Mouse (Mus musculus) left cerebral cortex, adult 8-10 months (tissue): ENCODE data around the gene Stard8. TPM values are rescaled to one million over a fixed set of nuclear protein-coding genes. Genes with fewer than 3 reads are reported as not detected.
"Not testable (repeated sequence)": the region's sequence is repeated elsewhere in the genome, so short reads cannot be mapped to it uniquely, and the experiment has no call there.

Experiments used
- DNase-seq, 2 experiments: peaks; one replicate each; pipeline ENCODE4 v3.0.0; 2022; ENCODE audit warnings: low spot score in 2 of 2
- total RNA-seq, 4 experiments: library from RNA; stranded (reverse); gene quantifications; 2 replicates each; pipeline ENCODE4 v1.2.4; 2022

Gene Stard8
- total RNA-seq: 10 to 100 TPM; 23.7 to 28.2 (median 25.4) TPM

GRCm38 (mm10) chrX:99003046-99003445 lies at the start of gene Stard8:
Gene Stard8, plus strand, starts transcription at chrX:99003248.
- DNase-seq: no peak

- no peak for DNase-seq
Observed at GRCm38 (mm10) chrX:98953941-98954340, 49.1 kb upstream of the Stard8 start.

DNA sequence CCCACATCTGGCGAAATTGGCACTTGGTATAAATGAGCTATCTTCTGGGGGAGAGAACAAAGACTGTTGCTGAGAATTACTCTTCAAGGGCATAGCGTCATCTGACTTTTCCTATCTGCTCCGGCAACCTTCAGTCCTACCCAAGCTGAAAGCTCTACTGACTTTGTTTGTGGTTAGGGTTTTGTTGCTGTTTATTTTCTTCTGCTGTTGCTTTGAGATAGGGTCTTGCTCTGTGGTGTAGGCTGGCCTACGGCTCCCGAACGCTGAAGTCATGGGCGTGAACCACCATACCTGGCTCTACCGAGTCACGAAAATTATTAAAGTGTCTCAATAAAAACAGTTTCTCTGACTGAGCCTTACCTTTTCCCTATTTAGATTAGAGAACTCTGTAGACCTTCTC lies 44.8 kb upstream of the Stard8 start:
- no peak for DNase-seq

DNA sequence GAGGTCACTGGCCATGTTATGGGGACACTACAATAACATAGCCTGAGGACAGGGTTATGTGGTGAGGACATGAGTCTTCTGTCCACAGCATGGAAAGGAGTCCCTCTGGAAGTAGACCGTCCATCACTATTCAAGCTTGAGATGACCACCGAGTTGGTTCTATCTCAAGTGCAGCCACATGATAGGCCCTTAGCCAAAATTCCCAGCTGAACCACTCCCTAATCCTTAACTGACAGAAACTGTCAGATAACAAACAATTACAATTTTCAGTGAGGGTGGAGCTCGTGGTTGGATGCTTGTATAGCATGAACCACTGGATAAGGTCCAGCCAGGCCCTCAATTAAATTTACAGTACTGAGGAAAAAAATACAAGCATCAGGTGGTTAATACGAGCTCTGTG lies 44.0 kb upstream of the Stard8 start:
- no peak for DNase-seq

GRCm38 (mm10) chrX:98963742-98964141 lies 39.3 kb upstream of the Stard8 start:
- no peak for DNase-seq

DNA sequence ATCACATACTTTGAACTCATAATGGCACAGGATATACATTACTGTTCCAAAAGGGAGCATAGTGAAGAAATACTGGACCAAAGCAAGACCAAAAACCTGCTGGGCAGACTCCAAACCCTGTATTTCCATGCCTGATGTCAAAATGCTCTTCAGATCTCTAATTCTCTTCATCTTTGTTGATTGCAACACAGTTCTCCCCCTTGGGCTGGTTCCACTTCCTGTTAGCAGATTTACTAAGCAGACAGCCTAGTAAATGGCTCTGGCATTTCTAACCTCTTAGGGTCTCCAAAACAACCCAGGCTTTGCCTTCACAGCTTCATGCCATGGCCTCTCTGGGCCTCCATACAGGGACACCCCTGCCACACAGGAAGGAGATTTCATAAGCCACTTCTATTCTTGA lies 38.5 kb upstream of the Stard8 start:
- DNase-seq: no peak

DNA sequence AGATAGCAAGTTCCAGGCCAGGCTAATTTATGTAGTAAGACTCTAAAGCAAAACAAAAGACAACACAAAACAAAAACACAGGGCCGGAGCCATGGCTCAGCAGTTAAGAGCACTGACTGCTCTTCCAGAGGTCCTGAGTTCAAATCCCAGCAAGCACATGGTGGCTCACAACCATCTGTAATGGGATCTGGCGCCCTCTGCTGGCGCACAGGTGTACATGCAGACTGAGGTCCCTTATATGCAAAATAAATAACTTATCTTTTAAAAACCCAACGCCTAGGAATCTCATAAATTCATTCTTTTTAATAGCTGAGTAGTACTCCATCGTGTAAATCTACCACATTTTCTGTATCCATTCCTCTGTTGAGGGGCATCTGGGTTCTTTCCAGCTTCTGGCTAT lies 16.4 kb upstream of the Stard8 start:
- not testable (repeated sequence) for DNase-seq

- DNase-seq: peak in 1 of 2 experiments; percentile 20
Observed at GRCm38 (mm10) chrX:98989574-98989973, 13.5 kb upstream of the Stard8 start.

- no peak for DNase-seq
Observed at GRCm38 (mm10) chrX:99002065-99002464, 983 bp upstream of the Stard8 start.

DNA sequence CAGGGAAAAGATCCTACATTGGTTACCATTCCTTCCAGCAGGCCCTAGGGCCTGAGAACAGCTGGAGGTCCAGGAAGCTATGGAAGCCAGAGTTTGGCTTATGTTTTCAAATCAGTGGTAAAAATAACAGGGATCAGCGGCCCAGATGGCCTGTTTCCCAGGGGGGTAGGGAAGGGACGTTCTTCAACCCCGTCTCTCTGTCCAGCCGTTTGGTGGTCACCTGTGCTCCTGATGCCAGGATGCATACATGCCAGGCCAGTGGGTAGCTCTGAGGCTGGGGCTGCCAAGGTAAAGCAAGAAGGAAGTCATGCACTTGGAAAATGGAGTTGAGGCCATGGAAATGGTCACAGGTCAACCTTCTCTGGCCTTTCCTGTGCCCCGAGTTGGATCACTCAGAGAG lies 7.5 kb downstream of the Stard8 start:
- no peak for DNase-seq

GRCm38 (mm10) chrX:99011281-99011680 lies 8.2 kb downstream of the Stard8 start:
- no peak for DNase-seq

- DNase-seq: no peak
Observed at GRCm38 (mm10) chrX:99012486-99012885, 9.4 kb downstream of the Stard8 start.

GRCm38 (mm10) chrX:99015705-99016104 lies 12.7 kb downstream of the Stard8 start:
- no peak for DNase-seq

DNA sequence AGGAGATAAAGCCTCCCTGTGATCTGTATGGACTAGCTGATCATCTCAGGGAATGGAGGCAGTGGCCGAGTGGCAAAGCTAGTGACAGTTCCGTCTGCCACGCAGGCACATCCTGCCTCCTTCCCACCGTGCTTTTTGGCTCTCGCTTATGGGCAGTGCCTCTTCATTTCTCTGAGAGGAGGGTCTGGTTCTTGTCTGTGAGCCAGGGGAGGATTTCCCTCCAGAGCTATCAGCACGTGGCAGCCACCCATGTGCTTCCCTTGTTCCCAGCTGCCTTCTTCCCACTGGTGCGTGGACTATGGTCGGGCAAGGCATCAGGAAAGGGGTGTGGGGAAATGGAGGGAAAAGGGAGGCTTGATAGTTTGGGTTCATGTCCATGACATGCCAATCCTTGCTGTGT lies 13.9 kb downstream of the Stard8 start:
- no peak for DNase-seq

GRCm38 (mm10) chrX:99017874-99018273 lies 14.8 kb downstream of the Stard8 start:
- DNase-seq: no peak

DNA sequence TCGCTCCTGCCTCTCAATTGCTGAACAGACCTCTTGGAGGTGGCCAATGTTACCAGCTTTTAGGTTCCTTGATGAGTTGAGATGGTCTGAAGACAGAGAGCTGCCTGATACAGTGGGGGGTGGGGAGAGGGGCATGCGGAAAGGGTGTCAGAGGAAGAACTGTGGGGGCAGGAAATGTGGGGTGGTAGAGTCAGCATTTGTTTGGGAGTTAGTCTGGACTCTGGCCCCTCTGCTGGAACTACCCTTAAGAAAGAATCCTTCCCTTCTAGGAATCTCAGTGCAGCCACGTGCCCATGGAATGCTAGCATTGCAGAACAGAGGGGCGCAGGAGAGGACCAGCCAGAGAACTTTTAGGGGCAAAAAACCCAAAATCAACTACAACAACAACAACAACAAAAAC lies 16.3 kb downstream of the Stard8 start:
- DNase-seq: no peak

- no peak for DNase-seq
Observed at GRCm38 (mm10) chrX:99020215-99020614, 17.2 kb downstream of the Stard8 start.

- DNase-seq: no peak
Observed at GRCm38 (mm10) chrX:99021593-99021992, 18.5 kb downstream of the Stard8 start.

GRCm38 (mm10) chrX:99023951-99024350 lies 20.9 kb downstream of the Stard8 start:
- DNase-seq: no peak

DNA sequence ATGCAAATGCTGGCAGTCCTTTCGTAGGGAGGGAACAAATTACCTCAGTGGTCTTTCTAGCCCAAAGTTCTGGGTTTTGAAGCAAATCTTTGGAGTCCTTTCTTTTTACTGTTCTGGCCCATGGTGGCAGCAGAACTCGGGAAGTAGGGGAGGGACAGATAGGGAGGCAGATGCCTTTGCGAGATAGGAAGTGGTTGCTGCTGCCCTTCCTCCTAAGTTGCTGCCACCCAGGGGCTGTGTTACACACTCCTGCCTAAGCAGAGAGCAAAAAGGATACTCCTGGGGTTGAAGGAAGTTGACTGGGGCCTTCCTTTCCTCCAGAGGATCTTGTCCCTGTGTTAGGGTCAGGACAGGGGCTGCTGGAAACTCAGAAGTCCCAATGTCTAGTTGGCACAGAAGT lies 32.4 kb downstream of the Stard8 start:
- no peak for DNase-seq

DNA sequence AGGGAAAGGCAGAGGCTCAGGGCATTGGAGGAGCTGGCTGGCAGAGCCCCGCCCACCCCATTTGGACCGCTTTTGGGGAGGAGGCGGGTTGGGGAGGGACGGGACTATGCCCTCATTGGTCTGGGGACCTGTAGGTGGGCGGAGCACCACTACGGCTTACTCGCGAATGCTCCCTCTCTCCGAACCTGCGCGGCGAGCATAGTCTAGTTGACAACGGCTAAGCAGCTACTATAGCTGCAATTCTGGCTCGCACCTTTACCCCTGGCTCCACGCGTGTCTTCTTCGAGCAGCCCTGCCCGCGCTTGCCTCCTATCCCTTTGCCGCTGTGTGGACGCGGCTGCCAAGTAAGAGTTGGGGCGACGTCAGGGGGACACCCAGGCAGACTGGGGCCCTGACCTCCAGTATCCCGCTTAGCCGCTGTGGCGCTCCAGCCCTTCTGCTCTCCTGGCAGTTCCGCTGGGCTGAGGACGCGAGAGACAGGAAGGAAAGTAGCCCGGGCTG lies 39.5 kb downstream of the Stard8 start:
- DNase-seq: peak; percentile 21 to 67

GRCm38 (mm10) chrX:99043275-99043674 lies 40.2 kb downstream of the Stard8 start:
- no peak for DNase-seq

DNA sequence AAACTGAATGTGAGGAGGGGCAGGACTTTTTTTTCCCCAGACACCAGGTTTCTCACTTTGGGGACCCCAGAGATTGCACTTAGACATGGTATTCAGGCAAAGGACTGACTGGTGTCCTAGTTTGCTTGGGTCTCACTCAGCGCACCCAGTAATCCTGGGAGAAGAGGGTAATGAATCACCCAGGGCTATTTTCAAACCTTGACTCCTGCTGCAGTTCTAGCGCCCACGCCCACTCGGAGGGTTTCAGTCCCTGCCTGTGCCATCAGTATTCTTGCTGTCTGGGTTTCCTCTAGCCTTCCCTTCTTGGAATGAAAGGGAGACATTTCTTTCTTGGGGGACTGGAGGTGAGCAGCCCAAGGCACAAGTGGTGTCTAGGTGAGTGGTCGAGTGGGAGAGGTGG lies 40.7 kb downstream of the Stard8 start:
- DNase-seq: no peak

DNA sequence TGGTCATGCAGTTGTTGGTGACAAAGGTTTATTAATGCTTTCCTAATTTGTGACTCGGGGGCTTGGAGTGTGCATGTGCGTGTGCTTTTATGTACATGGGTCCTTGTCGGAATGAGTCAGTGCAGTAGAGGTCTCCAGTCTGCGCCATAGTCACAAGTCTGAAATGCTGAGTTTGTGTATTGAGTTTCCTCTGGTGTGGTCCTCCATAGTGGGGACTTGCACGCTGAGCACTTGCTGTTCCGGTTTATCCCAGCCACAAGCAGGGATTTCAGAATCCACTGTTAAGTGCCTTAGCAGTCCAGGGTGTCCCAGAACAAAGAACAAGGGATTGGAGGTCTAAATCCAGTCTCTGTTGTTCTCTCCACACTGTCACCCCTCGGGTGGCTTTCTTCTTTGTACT lies 42.3 kb downstream of the Stard8 start:
- DNase-seq: no peak
